Mouse (Mus musculus) liver (tissue): ENCODE measurements around the gene Igf1r.

Experiments used
- DNase-seq: peaks from one replicate; pipeline ENCODE4 v3.0.0-alpha.2; 2020; ENCODE audit warnings: mixed read lengths

The Igf1r gene

GRCm38 (mm10) chr7:68087496-68087895, 134.9 kb downstream of the Igf1r start:
- no peak for DNase-seq

- no peak for DNase-seq
These were observed 136.2 kb downstream of the Igf1r start for GRCm38 (mm10) chr7:68088825-68089224.

GRCm38 (mm10) chr7:68089725-68090124, 137.1 kb downstream of the Igf1r start:
- DNase-seq: peak; percentile 37

GRCm38 (mm10) chr7:68090576-68090975, 137.9 kb downstream of the Igf1r start:
- DNase-seq: no peak

- peak; percentile 79 for DNase-seq
These were observed 139.8 kb downstream of the Igf1r start for GRCm38 (mm10) chr7:68092304-68092978.

GRCm38 (mm10) chr7:68093817-68094216, 141.2 kb downstream of the Igf1r start:
- DNase-seq: no peak

GRCm38 (mm10) chr7:68095574-68095973, 142.9 kb downstream of the Igf1r start:
- no peak for DNase-seq

GRCm38 (mm10) chr7:68096411-68096810, 143.8 kb downstream of the Igf1r start:
- no peak for DNase-seq

- no peak for DNase-seq
These were observed 144.6 kb downstream of the Igf1r start for GRCm38 (mm10) chr7:68097081-68097836.

GRCm38 (mm10) chr7:68098098-68098497, 145.5 kb downstream of the Igf1r start:
- DNase-seq: no peak

GRCm38 (mm10) chr7:68100388-68100787, 147.8 kb downstream of the Igf1r start:
- no peak for DNase-seq

- no peak for DNase-seq
These were observed 150.0 kb downstream of the Igf1r start for GRCm38 (mm10) chr7:68102456-68103177.

- DNase-seq: no peak
These were observed 150.5 kb downstream of the Igf1r start for GRCm38 (mm10) chr7:68103178-68103530.

- DNase-seq: no peak
These were observed 158.9 kb downstream of the Igf1r start for GRCm38 (mm10) chr7:68111532-68111931.

GRCm38 (mm10) chr7:68112582-68112981, 160.0 kb downstream of the Igf1r start:
- no peak for DNase-seq

- DNase-seq: peak; percentile 50
These were observed 161.7 kb downstream of the Igf1r start for GRCm38 (mm10) chr7:68114364-68114763.

- peak; percentile 58 for DNase-seq
These were observed 162.5 kb downstream of the Igf1r start for GRCm38 (mm10) chr7:68114983-68115715.

GRCm38 (mm10) chr7:68117567-68117966, 164.9 kb downstream of the Igf1r start:
- no peak for DNase-seq

- no peak for DNase-seq
These were observed 165.4 kb downstream of the Igf1r start for GRCm38 (mm10) chr7:68117981-68118380.

- DNase-seq: no peak
These were observed 167.0 kb downstream of the Igf1r start for GRCm38 (mm10) chr7:68119605-68120004.

GRCm38 (mm10) chr7:68122418-68122817, 169.8 kb downstream of the Igf1r start:
- DNase-seq: no peak

GRCm38 (mm10) chr7:68125347-68125746, 172.7 kb downstream of the Igf1r start:
- DNase-seq: no peak

GRCm38 (mm10) chr7:68127799-68128261, 175.2 kb downstream of the Igf1r start:
- DNase-seq: peak; percentile 58
